Mouse (Mus musculus): ENCODE data around the gene Ss18l1. TPM values are rescaled to one million over a fixed set of nuclear protein-coding genes. Genes with fewer than 3 reads are reported as not detected.

The Ss18l1 gene
- polyA plus RNA-seq, 1 experiment = 1.6 TPM

DNA sequence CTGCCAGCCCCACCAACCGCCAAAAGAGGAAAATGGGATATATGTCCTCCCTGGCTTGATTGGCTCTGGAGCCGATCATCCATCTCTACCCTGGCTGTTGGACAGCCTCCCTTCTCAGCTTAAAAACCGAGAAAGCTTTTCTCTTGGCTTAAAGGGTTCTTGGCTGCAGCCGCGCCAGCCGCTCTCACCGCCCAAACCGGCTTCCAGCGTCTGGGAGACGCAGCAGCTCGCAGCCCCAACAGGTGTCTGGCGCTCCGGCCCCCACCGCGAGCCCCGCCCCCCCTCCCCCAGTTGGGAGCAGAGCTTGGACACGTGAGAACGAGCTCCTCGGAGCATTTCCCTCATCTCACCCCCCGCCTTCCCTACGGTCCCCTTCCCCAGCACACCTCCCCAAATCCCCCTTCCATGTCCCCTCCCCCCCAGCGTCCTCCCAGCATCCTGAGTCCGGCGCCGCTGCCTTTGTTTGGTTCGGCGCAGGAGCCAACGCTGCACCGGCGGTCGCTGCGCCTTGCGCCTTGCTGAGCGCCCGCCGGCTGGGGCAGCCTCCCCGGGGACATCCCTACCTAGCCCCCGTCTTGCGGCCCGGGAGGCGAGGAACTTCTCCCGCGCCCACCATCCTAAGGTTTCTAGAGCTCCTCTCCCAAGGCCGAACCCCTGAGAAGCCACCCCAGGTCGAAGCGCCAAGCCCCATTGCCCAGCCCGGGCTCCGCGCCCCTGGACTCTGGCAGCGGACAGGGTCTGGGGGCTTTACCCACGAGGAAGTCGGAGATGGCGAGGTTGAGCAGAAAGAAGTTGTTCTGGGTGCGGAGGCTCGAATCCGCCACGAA lies 61.1 kb downstream of the Ss18l1 start:
- H3K27me3 ChIP-seq (ENCODE audit: control insufficient read depth, insufficient read depth, insufficient read length) = peaks cover 75% of the 10 kb centered on the region
- no peak overlapping the region for H3K4me3 ChIP-seq
- no peaks in the 10 kb centered on the region for H3K79me2 ChIP-seq (ENCODE audit: control insufficient read depth, insufficient read depth)
- peak overlapping the region; percentile 18 for H3K4me2 ChIP-seq (ENCODE audit: low read depth)
- no peak overlapping the region for H3ac ChIP-seq (ENCODE audit: control insufficient read depth, insufficient read length)
- H3K36me3 ChIP-seq (ENCODE audit: control insufficient read depth, insufficient read depth) = no peaks in the 10 kb centered on the region
- TF ChIP-seq MYOG (IDR thresholded peaks at IDR 0.05; ENCODE audit: control insufficient read depth in 1 of 3, insufficient read depth in 1 of 3, insufficient read length in 2 of 3, low read depth in 2 of 3) (peak in 2 of 3 experiments; percentile 8 to 59), MAX (IDR thresholded peaks at IDR 0.05; ENCODE audit: low read depth) (no peak), TCF3 (IDR thresholded peaks at IDR 0.05; ENCODE audit: insufficient read length, low read depth) (no peak), MYOD1 (IDR thresholded peaks at IDR 0.05; ENCODE audit: control insufficient read depth in 1 of 3, insufficient read length in 2 of 3, low read depth in 2 of 3) (peak in 2 of 3 experiments; percentile 21 to 63), REST (IDR thresholded peaks at IDR 0.05; ENCODE audit: insufficient read depth, insufficient read length) (no peak)

DNA sequence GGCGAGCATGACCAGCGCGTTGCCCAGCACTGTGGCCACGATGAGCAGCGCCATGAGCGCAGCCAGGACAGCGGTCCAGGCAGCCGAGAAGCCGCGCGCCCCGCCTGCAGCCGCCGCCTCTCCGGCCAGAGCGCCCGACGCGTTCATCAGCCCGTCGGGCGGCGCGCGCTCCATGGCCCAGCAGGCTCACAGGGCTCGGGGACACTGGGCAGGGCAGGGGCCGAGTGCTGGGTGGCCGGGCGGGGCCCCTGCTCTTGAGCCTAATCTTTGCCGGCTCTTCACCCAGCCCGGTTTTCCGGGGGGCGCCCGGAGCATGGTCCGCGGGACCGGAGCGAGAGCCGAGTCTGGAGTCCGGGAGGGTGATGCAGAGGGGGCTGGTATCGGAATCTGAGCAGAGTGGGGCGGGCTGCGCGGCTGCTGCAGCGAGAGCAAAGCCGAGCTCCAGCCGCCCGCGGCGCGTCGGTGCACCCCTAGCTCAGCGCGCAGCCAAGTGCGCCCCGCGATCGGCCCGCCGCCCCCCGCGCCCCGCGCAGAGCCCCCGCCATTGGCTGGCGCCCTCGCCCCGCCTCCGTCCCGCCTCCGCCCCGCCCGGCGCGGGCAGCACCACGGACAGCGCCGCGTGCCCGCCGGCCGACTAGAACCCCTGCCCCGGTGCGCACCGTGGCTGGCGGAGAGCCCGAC lies 61.8 kb downstream of the Ss18l1 start, which contains the start of gene Hrh3:
TSS of gene Hrh3 (minus strand) at position 511 of the 681 bp plus-strand sequence.
- Histone ChIP-seq H3K4me3 (no peak within 1 kb of the TSS), H3K27me3 (ENCODE audit: control insufficient read depth, insufficient read depth, insufficient read length) (peaks cover 73% of the 10 kb centered on the region), H3K4me2 (ENCODE audit: low read depth) (peak within 1 kb of the TSS; percentile 55), H3ac (ENCODE audit: control insufficient read depth, insufficient read length) (no peak within 1 kb of the TSS), H3K36me3 (ENCODE audit: control insufficient read depth, insufficient read depth) (no peaks in the 10 kb centered on the region), H3K79me2 (ENCODE audit: control insufficient read depth, insufficient read depth) (no peaks in the 10 kb centered on the region)
- peak in 1 of 3 experiments; percentile 28 for TF ChIP-seq MYOG (IDR thresholded peaks at IDR 0.05; ENCODE audit: control insufficient read depth in 1 of 3, insufficient read depth in 1 of 3, insufficient read length in 2 of 3, low read depth in 2 of 3)
- TF ChIP-seq MYOD1 (IDR thresholded peaks at IDR 0.05; ENCODE audit: control insufficient read depth in 1 of 3, insufficient read length in 2 of 3, low read depth in 2 of 3) = peak in 1 of 3 experiments; percentile 42
- peak; percentile 89 for TF ChIP-seq REST (IDR thresholded peaks at IDR 0.05; ENCODE audit: insufficient read depth, insufficient read length)
- TF ChIP-seq SRF (IDR thresholded peaks at IDR 0.05; ENCODE audit: control insufficient read depth, insufficient read length, low read depth) = peak; percentile 8
- TF ChIP-seq CEBPB (IDR thresholded peaks at IDR 0.05; ENCODE audit: insufficient read depth, poor library complexity, severe bottlenecking) = no peak

DNA sequence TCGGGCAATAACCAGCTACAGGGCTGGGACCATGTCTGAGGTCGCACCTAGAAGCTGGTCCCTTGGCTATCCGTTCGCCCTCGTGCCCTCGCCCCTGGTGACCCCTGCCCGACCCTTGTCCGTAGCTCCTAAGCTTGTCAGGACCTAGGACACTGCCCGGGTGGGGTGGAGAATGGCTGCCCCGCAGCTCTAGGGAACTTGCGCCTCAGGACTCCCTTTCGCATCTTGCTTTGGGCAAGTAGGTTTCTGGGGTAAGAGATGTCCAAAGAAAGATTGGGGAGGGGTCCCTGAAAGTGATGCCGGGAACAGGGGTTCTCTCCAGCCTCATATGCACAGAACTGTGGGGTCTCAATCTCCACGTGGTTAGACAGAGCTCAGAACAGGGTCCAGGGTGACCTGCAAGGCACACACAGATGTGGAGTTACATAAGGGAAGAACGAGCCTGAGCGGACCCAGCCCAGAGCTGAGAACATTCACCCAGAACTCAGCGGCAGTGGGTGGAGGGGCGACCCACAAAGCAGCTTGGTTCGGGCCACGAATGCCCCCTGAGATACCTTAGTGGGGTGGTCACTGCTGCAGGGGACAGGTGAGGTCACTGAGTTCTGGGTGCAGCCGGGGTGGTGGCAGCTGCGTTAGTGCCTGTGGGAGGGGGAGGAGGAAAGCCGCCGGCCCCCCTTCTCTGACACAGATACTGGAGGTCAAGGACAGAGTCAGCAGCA lies 62.5 kb downstream of the Ss18l1 start:
- Histone ChIP-seq H3K4me3 (no peak overlapping the region), H3K4me2 (ENCODE audit: low read depth) (peak overlapping the region; percentile 18), H3ac (ENCODE audit: control insufficient read depth, insufficient read length) (no peak overlapping the region), H3K79me2 (ENCODE audit: control insufficient read depth, insufficient read depth) (no peaks in the 10 kb centered on the region), H3K36me3 (ENCODE audit: control insufficient read depth, insufficient read depth) (no peaks in the 10 kb centered on the region), H3K27me3 (ENCODE audit: control insufficient read depth, insufficient read depth, insufficient read length) (peaks cover 72% of the 10 kb centered on the region)
- no peak for TF ChIP-seq POLR2AphosphoS2 (IDR thresholded peaks at IDR 0.05; ENCODE audit: insufficient read length, low read depth)
- TF ChIP-seq TCF12 (IDR thresholded peaks at IDR 0.05; ENCODE audit: insufficient read depth, poor library complexity, severe bottlenecking) = no peak
- no peak for TF ChIP-seq USF1 (IDR thresholded peaks at IDR 0.05; ENCODE audit: low read depth)
- no peak for TF ChIP-seq POLR2A (IDR thresholded peaks at IDR 0.05; ENCODE audit: insufficient read length, low read depth)
- no peak for TF ChIP-seq MAX (IDR thresholded peaks at IDR 0.05; ENCODE audit: low read depth)
- no peak for TF ChIP-seq CEBPB (IDR thresholded peaks at IDR 0.05; ENCODE audit: insufficient read depth, poor library complexity, severe bottlenecking)
- no peak for TF ChIP-seq E2F4 (IDR thresholded peaks at IDR 0.05; ENCODE audit: insufficient read depth)
- TF ChIP-seq SRF (IDR thresholded peaks at IDR 0.05; ENCODE audit: control insufficient read depth, insufficient read length, low read depth) = no peak
- TF ChIP-seq MYOD1 (IDR thresholded peaks at IDR 0.05; ENCODE audit: control insufficient read depth in 1 of 3, insufficient read length in 2 of 3, low read depth in 2 of 3) = no peak
- no peak for TF ChIP-seq TCF3 (IDR thresholded peaks at IDR 0.05; ENCODE audit: insufficient read length, low read depth)
- TF ChIP-seq REST (IDR thresholded peaks at IDR 0.05; ENCODE audit: insufficient read depth, insufficient read length) = no peak
- TF ChIP-seq MYOG (IDR thresholded peaks at IDR 0.05; ENCODE audit: control insufficient read depth in 1 of 3, insufficient read depth in 1 of 3, insufficient read length in 2 of 3, low read depth in 2 of 3) = no peak

DNA sequence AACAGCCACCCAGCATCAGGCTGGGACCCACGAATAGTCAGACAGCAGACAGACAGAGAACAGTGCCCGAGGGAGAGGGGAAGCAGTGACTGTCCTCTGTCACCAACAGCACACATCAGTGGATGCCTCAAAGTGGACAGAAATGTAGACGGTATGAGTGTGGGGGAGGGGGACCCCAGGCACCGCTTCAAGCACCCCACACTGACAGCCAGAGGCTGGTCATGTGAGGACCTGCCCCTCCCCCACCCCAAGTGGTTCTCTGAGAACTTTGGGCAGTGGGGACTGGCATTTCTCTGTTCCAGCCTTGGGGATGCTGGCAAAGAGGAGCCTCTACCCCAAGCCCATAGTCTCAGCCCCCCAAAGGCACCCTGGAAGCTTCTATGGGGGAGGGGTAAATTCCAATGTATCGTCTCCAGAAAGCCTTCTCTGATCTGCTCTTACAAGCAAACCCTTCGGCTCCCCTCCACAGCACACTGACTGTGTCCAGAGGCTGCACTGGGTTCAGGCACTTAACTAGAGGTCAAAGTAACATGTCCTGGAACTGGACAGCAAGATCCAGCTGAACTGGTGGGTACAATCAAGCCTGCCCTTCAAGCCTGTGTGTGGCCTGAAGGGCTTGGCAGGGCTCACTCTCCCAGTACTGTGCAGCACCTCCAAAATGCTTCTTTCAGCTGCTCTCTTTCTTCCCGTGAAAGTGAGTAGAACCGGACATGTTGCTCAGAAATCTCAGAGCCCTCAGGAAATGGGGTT lies 63.3 kb downstream of the Ss18l1 start:
- no peak overlapping the region for H3K4me2 ChIP-seq (ENCODE audit: low read depth)
- no peaks in the 10 kb centered on the region for H3K36me3 ChIP-seq (ENCODE audit: control insufficient read depth, insufficient read depth)
- H3K4me3 ChIP-seq = no peak overlapping the region
- H3ac ChIP-seq (ENCODE audit: control insufficient read depth, insufficient read length) = no peak overlapping the region
- no peaks in the 10 kb centered on the region for H3K79me2 ChIP-seq (ENCODE audit: control insufficient read depth, insufficient read depth)
- TF ChIP-seq MAX (IDR thresholded peaks at IDR 0.05; ENCODE audit: low read depth) (no peak), USF1 (IDR thresholded peaks at IDR 0.05; ENCODE audit: low read depth) (no peak), MYOD1 (IDR thresholded peaks at IDR 0.05; ENCODE audit: control insufficient read depth in 1 of 3, insufficient read length in 2 of 3, low read depth in 2 of 3) (no peak), POLR2AphosphoS2 (IDR thresholded peaks at IDR 0.05; ENCODE audit: insufficient read length, low read depth) (no peak), E2F4 (IDR thresholded peaks at IDR 0.05; ENCODE audit: insufficient read depth) (no peak), POLR2A (IDR thresholded peaks at IDR 0.05; ENCODE audit: insufficient read length, low read depth) (no peak), SRF (IDR thresholded peaks at IDR 0.05; ENCODE audit: control insufficient read depth, insufficient read length, low read depth) (no peak), CEBPB (IDR thresholded peaks at IDR 0.05; ENCODE audit: insufficient read depth, poor library complexity, severe bottlenecking) (no peak), REST (IDR thresholded peaks at IDR 0.05; ENCODE audit: insufficient read depth, insufficient read length) (no peak), TCF12 (IDR thresholded peaks at IDR 0.05; ENCODE audit: insufficient read depth, poor library complexity, severe bottlenecking) (no peak), TCF3 (IDR thresholded peaks at IDR 0.05; ENCODE audit: insufficient read length, low read depth) (no peak), MYOG (IDR thresholded peaks at IDR 0.05; ENCODE audit: control insufficient read depth in 1 of 3, insufficient read depth in 1 of 3, insufficient read length in 2 of 3, low read depth in 2 of 3) (no peak)
- peaks cover 72% of the 10 kb centered on the region for H3K27me3 ChIP-seq (ENCODE audit: control insufficient read depth, insufficient read depth, insufficient read length)

Measured in myocyte (in vitro differentiated cells).